ENCODE assay signal across 26 mouse cellular contexts in genomic region chr16:89860708-89861107, GRCm38 (mm10).
DNase-seq lines count a peak whose midpoint lies in the region; ATAC-seq and TF ChIP-seq lines count a peak whose summit lies in the region.
"Had no signal": no experiment of that assay in that cellular context is flagged by ENCODE, and none has a peak within 500 bp of the region (broad histone marks: within the 10 kb centered on the region; RNA-seq: fewer than 3 reads in every experiment).

No protein-coding gene starts in this region.

- H3K4me1 ChIP-seq in forebrain, embryonic 14.5 days (ENCODE audit: control insufficient read depth, insufficient read depth, low read length) = 0 out of 2 replicates have a peak, but pooled peaks cover 3% of the 10 kb centered on the region
- H3K4me1 ChIP-seq in forebrain, embryonic 11.5 days (replicated peaks; ENCODE audit: control insufficient read depth, insufficient read depth, low read length) = peaks cover 4% of the 10 kb centered on the region; the same call in 1 of the 2 replicates
- peaks cover 22% of the 10 kb centered on the region for H3K4me1 ChIP-seq in limb, embryonic 13.5 days
- H3K4me1 ChIP-seq in limb, embryonic 10.5 days = peaks cover 23% of the 10 kb centered on the region
- H3K4me1 ChIP-seq in hindbrain, postnatal 0 days (ENCODE audit: insufficient read depth, low read length) = no peaks in the 10 kb centered on the region
- H3K4me1 ChIP-seq: liver, embryonic 13.5 days had no signal

- no peak overlapping the region for H3K9ac ChIP-seq in forebrain, embryonic 14.5 days (ENCODE audit: low read length)
- H3K9ac ChIP-seq in forebrain, embryonic 11.5 days (ENCODE audit: low read length) = no peak overlapping the region
- H3K9ac ChIP-seq in limb, embryonic 13.5 days = no peak overlapping the region
- H3K9ac ChIP-seq in hindbrain, postnatal 0 days (replicated peaks; ENCODE audit: low read length) = no peak overlapping the region
- H3K9ac ChIP-seq: intestine, embryonic 15.5 days; liver, embryonic 13.5 days had no signal

- H3K27ac ChIP-seq in forebrain, embryonic 14.5 days (ENCODE audit: low read depth, low read length) = no peak overlapping the region
- H3K27ac ChIP-seq in forebrain, embryonic 11.5 days (ENCODE audit: low read depth, low read length) = no peak overlapping the region
- no peak overlapping the region; the same call in 1 of the 2 replicates for H3K27ac ChIP-seq in limb, embryonic 13.5 days
- H3K27ac ChIP-seq in limb, embryonic 10.5 days = no peak overlapping the region
- H3K27ac ChIP-seq in hindbrain, postnatal 0 days = no peak overlapping the region
- H3K27ac ChIP-seq: gastrocnemius, adult 2 months; intestine, embryonic 15.5 days; layer of hippocampus, adult 2 months; liver, embryonic 13.5 days; macrophage had no signal

- no peaks in the 10 kb centered on the region for H3K27me3 ChIP-seq in forebrain, embryonic 14.5 days (replicated peaks; ENCODE audit: control insufficient read depth, insufficient read depth, low read length)
- no peaks in the 10 kb centered on the region for H3K27me3 ChIP-seq in forebrain, embryonic 11.5 days (ENCODE audit: control insufficient read depth, insufficient read depth, low read length)
- no peaks in the 10 kb centered on the region for H3K27me3 ChIP-seq in limb, embryonic 13.5 days
- H3K27me3 ChIP-seq in limb, embryonic 10.5 days (ENCODE audit: low read depth, poor library complexity, severe bottlenecking) = no peaks in the 10 kb centered on the region
- H3K27me3 ChIP-seq in hindbrain, postnatal 0 days (ENCODE audit: insufficient read depth, low read length) = no peaks in the 10 kb centered on the region
- H3K27me3 ChIP-seq: intestine, embryonic 15.5 days; liver, embryonic 13.5 days had no signal

- TF ChIP-seq CTCF in brain, embryonic 14.5 days (IDR thresholded peaks at IDR 0.05; ENCODE audit: borderline replicate concordance, extremely low read depth, insufficient read depth, insufficient read length) = peak; percentile 1; the same call in 1 of the 2 replicates
- TF ChIP-seq CTCF in hindbrain, postnatal 0 days (IDR thresholded peaks at IDR 0.05; ENCODE audit: low read depth) = no peak

- no peak overlapping the region for H3K4me3 ChIP-seq in forebrain, embryonic 14.5 days (ENCODE audit: low read depth, low read length)
- no peak overlapping the region for H3K4me3 ChIP-seq in forebrain, embryonic 11.5 days (ENCODE audit: low read depth, low read length)
- no peak overlapping the region for H3K4me3 ChIP-seq in limb, embryonic 13.5 days
- no peak overlapping the region for H3K4me3 ChIP-seq in limb, embryonic 10.5 days
- H3K4me3 ChIP-seq in hindbrain, postnatal 0 days (ENCODE audit: low read length) = no peak overlapping the region
- H3K4me3 ChIP-seq: erythroblast, embryonic 14.5 days; gastrocnemius, adult 2 months; heart, embryonic 10.5 days; intestine, embryonic 15.5 days; layer of hippocampus, adult 2 months; liver, embryonic 13.5 days had no signal

- H3K9me3 ChIP-seq in forebrain, embryonic 14.5 days (replicated peaks; ENCODE audit: control insufficient read depth, low read length) = no peaks in the 10 kb centered on the region
- H3K9me3 ChIP-seq in forebrain, embryonic 11.5 days (ENCODE audit: control insufficient read depth, low read length) = no peaks in the 10 kb centered on the region
- H3K9me3 ChIP-seq in limb, embryonic 13.5 days = no peaks in the 10 kb centered on the region
- no peaks in the 10 kb centered on the region for H3K9me3 ChIP-seq in limb, embryonic 10.5 days (replicated peaks)
- 0 out of 2 replicates have a peak, but pooled peaks cover 2% of the 10 kb centered on the region for H3K9me3 ChIP-seq in hindbrain, postnatal 0 days (ENCODE audit: low read length)
- H3K9me3 ChIP-seq: heart, embryonic 10.5 days; intestine, embryonic 15.5 days; liver, embryonic 13.5 days had no signal

- H3K36me3 ChIP-seq in forebrain, embryonic 14.5 days (ENCODE audit: control insufficient read depth, insufficient read depth, low read length) = peaks cover 11% of the 10 kb centered on the region
- no peaks in the 10 kb centered on the region for H3K36me3 ChIP-seq in forebrain, embryonic 11.5 days (ENCODE audit: control insufficient read depth, insufficient read depth, low read length)
- H3K36me3 ChIP-seq in limb, embryonic 13.5 days = peaks cover 50% of the 10 kb centered on the region
- H3K36me3 ChIP-seq in limb, embryonic 10.5 days = peaks cover 48% of the 10 kb centered on the region
- no peaks in the 10 kb centered on the region; the same call in 1 of the 2 replicates for H3K36me3 ChIP-seq in hindbrain, postnatal 0 days (ENCODE audit: insufficient read depth, low read length)

- peak; percentile 43; the same call in 1 of the 2 replicates for ATAC-seq in forebrain, embryonic 14.5 days
- ATAC-seq in forebrain, embryonic 11.5 days (replicated peaks; ENCODE audit: low FRiP score) = no peak
- ATAC-seq in limb, embryonic 13.5 days (ENCODE audit: low FRiP score, low read depth) = peak; percentile 12; the same call in 1 of the 2 replicates
- ATAC-seq in hindbrain, postnatal 0 days = no peak
- no peak for ATAC-seq in cerebellum, adult (ENCODE audit: insufficient number of reproducible peaks, low FRiP score, low TSS enrichment)
- ATAC-seq: CD4-positive, CD25-positive, alpha-beta regulatory T cell, adult 4 months had no signal

- TF ChIP-seq POLR2A in brain, embryonic 14.5 days (IDR thresholded peaks at IDR 0.05; ENCODE audit: borderline replicate concordance, extremely low read depth, insufficient read depth, insufficient read length, poor library complexity, severe bottlenecking) = no peak

- H3K4me2 ChIP-seq in forebrain, embryonic 14.5 days (ENCODE audit: low read length) = no peak overlapping the region
- H3K4me2 ChIP-seq in forebrain, embryonic 11.5 days (ENCODE audit: low read depth, low read length, severe bottlenecking) = no peak overlapping the region
- H3K4me2 ChIP-seq in limb, embryonic 13.5 days (replicated peaks) = no peak overlapping the region
- no peak overlapping the region for H3K4me2 ChIP-seq in hindbrain, postnatal 0 days (ENCODE audit: low read depth, low read length)
- H3K4me2 ChIP-seq: intestine, embryonic 15.5 days; liver, embryonic 13.5 days had no signal

- WGBS in forebrain, embryonic 14.5 days = 46% methylated on average over 6 of the region's 6 CpGs
- 81% methylated on average over 6 of the region's 6 CpGs for WGBS in forebrain, embryonic 11.5 days
- 51% methylated on average over 6 of the region's 6 CpGs for WGBS in limb, embryonic 13.5 days
- 92% methylated on average over 6 of the region's 6 CpGs for WGBS in limb, embryonic 10.5 days
- WGBS in hindbrain, postnatal 0 days = 32% methylated on average over 6 of the region's 6 CpGs

- DNase-seq in forebrain, embryonic 14.5 days (ENCODE audit: low spot score) = peak; percentile 53
- no peak for DNase-seq in forebrain, embryonic 11.5 days (ENCODE audit: low spot score)
- no peak for DNase-seq in limb, embryonic 10.5 days (ENCODE audit: low spot score)
- DNase-seq in brain, embryonic 14.5 days (ENCODE audit: low read depth) = peak; percentile 64
- peak; percentile 31 for DNase-seq in hindbrain, postnatal 0 days (ENCODE audit: low spot score)
- DNase-seq in urinary bladder, adult 2 months (ENCODE audit: low spot score) = no peak
- DNase-seq: adrenal gland, postnatal 25 days; cerebellum, adult 11 months; cerebellum, adult 9-11 months; gastrocnemius, adult 2 months; heart, postnatal 4 days; kidney, adult 9 months; kidney, postnatal 25 days; liver, embryonic 13.5 days; lung, adult 2 months; right cerebral cortex, postnatal 25 days; spleen, adult 18-20 months; thymus, postnatal 25 days had no signal

Comparison
In these comparisons a context has a peak if more than half of its experiments do, and no peak if none do; other contexts are left out.
1. ATAC-seq: peak in forebrain, embryonic 14.5 days (single experiment) and limb, embryonic 13.5 days (single experiment); none in forebrain, embryonic 11.5 days (single experiment), hindbrain, postnatal 0 days (single experiment) and cerebellum, adult (single experiment).
2. DNase-seq: peak in forebrain, embryonic 14.5 days (single experiment), brain, embryonic 14.5 days (single experiment) and hindbrain, postnatal 0 days (single experiment); none in forebrain, embryonic 11.5 days (single experiment), limb, embryonic 10.5 days (single experiment) and urinary bladder, adult 2 months (single experiment).